Mouse (Mus musculus) hindbrain, embryonic 14.5 days (tissue): Measurements from ENCODE around the gene Taf11. TPM values are rescaled to one million over a fixed set of nuclear protein-coding genes. Genes with fewer than 3 reads are reported as not detected.

Experiments used
- ATAC-seq: fragments of 200-750 bp; cut with Nextera tagmentation; 2 replicates; pipeline ENCODE4 v1.8.0; 2017; ENCODE audit warnings: moderate number of reproducible peaks, mild to moderate bottlenecking, moderate TSS enrichment, moderate library complexity; ENCODE audit not compliant: low FRiP score
- DNase-seq: peaks from one replicate; pipeline ENCODE4 v3.0.0-alpha.2; 2015; ENCODE audit warnings: low spot score
- H3K27ac ChIP-seq: fragments of 300-500 bp; sonication (generic); 2 replicates; pipeline ENCODE4 v1.5.1; 2014; ENCODE audit warnings: mild to moderate bottlenecking, moderate library complexity
- H3K27me3 ChIP-seq: fragments of 300-500 bp; sonication (generic); 2 replicates; pipeline ENCODE4 v1.6.1; 2014; ENCODE audit warnings: mild to moderate bottlenecking, low read length, mixed read lengths; ENCODE audit not compliant: control insufficient read depth, insufficient read depth
- H3K36me3 ChIP-seq: fragments of 300-500 bp; sonication (generic); replicated peaks from 2 replicates; pipeline ENCODE4 v1.6.1; 2014; ENCODE audit not compliant: control insufficient read depth, insufficient read depth
- H3K4me1 ChIP-seq: fragments of 300-500 bp; sonication (generic); replicated peaks from 2 replicates; pipeline ENCODE4 v1.6.1; 2014; ENCODE audit warnings: antibody characterized with exemption, low read length, mixed read lengths; ENCODE audit not compliant: control insufficient read depth, insufficient read depth
- H3K4me2 ChIP-seq: fragments of 300-500 bp; sonication (generic); replicated peaks from 2 replicates; pipeline ENCODE4 v1.6.1; 2014; ENCODE audit warnings: mild to moderate bottlenecking, moderate library complexity
- H3K4me3 ChIP-seq: fragments of 300-500 bp; sonication (generic); replicated peaks from 2 replicates; pipeline ENCODE4 v1.5.1; 2014; ENCODE audit warnings: mild to moderate bottlenecking, low read length
- H3K9ac ChIP-seq: fragments of 300-500 bp; sonication (generic); 2 replicates; pipeline ENCODE4 v1.6.1; 2014
- H3K9me3 ChIP-seq: fragments of 300-500 bp; sonication (generic); 2 replicates; pipeline ENCODE4 v1.6.1; 2016; ENCODE audit warnings: low read length; ENCODE audit not compliant: control insufficient read depth
- WGBS: fragments of 180-500 bp; shearing (Covaris S2); extraction: QIAGEN DNeasy Blood & Tissue Kit; methylation state at CpG from one replicate; pipeline ENCODE4 v1.1.7; 2014; 5-methylcytosine and 5-hydroxymethylcytosine counted together
- polyA plus RNA-seq: library from polyadenylated mRNA; unstranded; fragments of >200 nt; fragmentation: Nextera tagmentation; extraction: Ambion mirVana; gene quantifications from 2 replicates; pipeline ENCODE4 v1.2.1, GENCODE M21; 2014

Taf11 gene
- 47.4 and 51.8 TPM in 2 replicates for polyA plus RNA-seq

- peak; percentile 39 for ATAC-seq
- peak within 1 kb of the TSS; percentile 92 for H3K4me2 ChIP-seq
- peaks cover 28% of the 10 kb centered on the region for H3K4me1 ChIP-seq
- no peak for DNase-seq
- H3K4me3 ChIP-seq = peak within 1 kb of the TSS; percentile 91
- H3K27ac ChIP-seq = peak within 1 kb of the TSS; percentile 92
- 2% methylated on average over 47 of the region's 53 CpGs for WGBS
- no peaks in the 10 kb centered on the region for H3K27me3 ChIP-seq
- peaks cover 12% of the 10 kb centered on the region; the same call in 1 of the 2 replicates for H3K36me3 ChIP-seq
- no peaks in the 10 kb centered on the region for H3K9me3 ChIP-seq
- peak within 1 kb of the TSS; percentile 89 for H3K9ac ChIP-seq
Observed at GRCm38 (mm10) chr17:27909622-27910500, at the start of gene Taf11. Taf11 (minus strand) TSS chr17:27909844.

GRCm38 (mm10) chr17:27957649-27958048, 48.0 kb upstream of the Taf11 start:
- Histone ChIP-seq H3K9ac (no peak overlapping the region), H3K36me3 (no peaks in the 10 kb centered on the region), H3K4me2 (no peak overlapping the region), H3K9me3 (no peaks in the 10 kb centered on the region), H3K4me1 (no peaks in the 10 kb centered on the region), H3K27me3 (no peaks in the 10 kb centered on the region), H3K27ac (no peak overlapping the region), H3K4me3 (no peak overlapping the region)
- WGBS = 94% methylated on average over 9 of the region's 9 CpGs
- DNase-seq (no peak), ATAC-seq (no peak)

GRCm38 (mm10) chr17:27954629-27955402, 45.2 kb upstream of the Taf11 start:
- peak overlapping the region; percentile 3; the same call in 1 of the 2 replicates for H3K27ac ChIP-seq
- H3K4me1 ChIP-seq = no peaks in the 10 kb centered on the region
- WGBS = 70% methylated on average over 14 of the region's 14 CpGs
- H3K9me3 ChIP-seq = no peaks in the 10 kb centered on the region
- H3K9ac ChIP-seq = no peak overlapping the region
- H3K27me3 ChIP-seq = no peaks in the 10 kb centered on the region
- no peak overlapping the region for H3K4me3 ChIP-seq
- DNase-seq (no peak), ATAC-seq (no peak)
- H3K4me2 ChIP-seq = no peak overlapping the region
- no peaks in the 10 kb centered on the region for H3K36me3 ChIP-seq

- WGBS = 78% methylated on average over 6 of the region's 6 CpGs
- H3K36me3 ChIP-seq = no peaks in the 10 kb centered on the region
- H3K4me3 ChIP-seq = no peak overlapping the region
- no peak overlapping the region for H3K27ac ChIP-seq
- no peak overlapping the region for H3K9ac ChIP-seq
- DNase-seq = no peak
- H3K9me3 ChIP-seq = no peaks in the 10 kb centered on the region
- no peaks in the 10 kb centered on the region for H3K27me3 ChIP-seq
- H3K4me1 ChIP-seq = no peaks in the 10 kb centered on the region
- H3K4me2 ChIP-seq = no peak overlapping the region
- ATAC-seq = no peak
Observed at GRCm38 (mm10) chr17:27953136-27953535, 43.5 kb upstream of the Taf11 start.

GRCm38 (mm10) chr17:27947155-27947554, 37.5 kb upstream of the Taf11 start:
- H3K4me2 ChIP-seq = no peak overlapping the region
- H3K4me1 ChIP-seq = peaks cover 15% of the 10 kb centered on the region; the same call in 1 of the 2 replicates
- H3K36me3 ChIP-seq = no peaks in the 10 kb centered on the region
- ATAC-seq (no peak), DNase-seq (no peak)
- no peak overlapping the region for H3K4me3 ChIP-seq
- 0 out of 2 replicates have a peak overlapping the region, but pooled peaks have one; percentile 20 for H3K27ac ChIP-seq
- H3K9ac ChIP-seq = 0 out of 2 replicates have a peak overlapping the region, but pooled peaks have one; percentile 20
- WGBS = 76% methylated on average over 2 of the region's 2 CpGs
- H3K27me3 ChIP-seq = no peaks in the 10 kb centered on the region
- H3K9me3 ChIP-seq = no peaks in the 10 kb centered on the region

GRCm38 (mm10) chr17:27946371-27946770, 36.7 kb upstream of the Taf11 start:
- Histone ChIP-seq H3K9ac (no peak overlapping the region), H3K27me3 (no peaks in the 10 kb centered on the region), H3K9me3 (no peaks in the 10 kb centered on the region), H3K27ac (peak overlapping the region; percentile 58), H3K4me1 (peaks cover 15% of the 10 kb centered on the region; the same call in 1 of the 2 replicates), H3K36me3 (no peaks in the 10 kb centered on the region), H3K4me3 (no peak overlapping the region), H3K4me2 (no peak overlapping the region)
- ATAC-seq (no peak), DNase-seq (no peak)
- WGBS = 86% methylated on average over 8 of the region's 8 CpGs

- Histone ChIP-seq H3K9ac (no peak overlapping the region), H3K36me3 (no peaks in the 10 kb centered on the region), H3K27ac (peak overlapping the region; percentile 58), H3K4me1 (peaks cover 15% of the 10 kb centered on the region), H3K27me3 (no peaks in the 10 kb centered on the region), H3K4me2 (no peak overlapping the region), H3K4me3 (no peak overlapping the region), H3K9me3 (no peaks in the 10 kb centered on the region)
- DNase-seq = peak; percentile 67
- 40% methylated on average over 6 of the region's 6 CpGs for WGBS
- no peak; the same call in 1 of the 2 replicates for ATAC-seq
Observed at GRCm38 (mm10) chr17:27945546-27946216, 36.0 kb upstream of the Taf11 start.

- no peak overlapping the region for H3K4me3 ChIP-seq
- no peak overlapping the region for H3K9ac ChIP-seq
- no peak overlapping the region for H3K4me2 ChIP-seq
- ATAC-seq (no peak), DNase-seq (no peak)
- peaks cover 17% of the 10 kb centered on the region for H3K4me1 ChIP-seq
- H3K36me3 ChIP-seq = no peaks in the 10 kb centered on the region
- no peaks in the 10 kb centered on the region for H3K9me3 ChIP-seq
- no peak overlapping the region for H3K27ac ChIP-seq
- no peaks in the 10 kb centered on the region for H3K27me3 ChIP-seq
- WGBS = 93% methylated on average over 4 of the region's 4 CpGs
Observed at GRCm38 (mm10) chr17:27942131-27942530, 32.5 kb upstream of the Taf11 start.

- Histone ChIP-seq H3K27me3 (no peaks in the 10 kb centered on the region), H3K9ac (no peak overlapping the region), H3K4me2 (no peak overlapping the region), H3K9me3 (no peaks in the 10 kb centered on the region), H3K27ac (no peak overlapping the region), H3K4me3 (no peak overlapping the region), H3K4me1 (peaks cover 14% of the 10 kb centered on the region), H3K36me3 (no peaks in the 10 kb centered on the region)
- ATAC-seq (no peak), DNase-seq (no peak)
- 62% methylated on average over 2 of the region's 2 CpGs for WGBS
Observed at GRCm38 (mm10) chr17:27941698-27942097, 32.1 kb upstream of the Taf11 start.
